Mouse (Mus musculus) hindbrain, embryonic 15.5 days (tissue): ENCODE measurements around the gene Fem1b. TPM values are rescaled to one million over a fixed set of nuclear protein-coding genes. Genes with fewer than 3 reads are reported as not detected.
A peak's percentile ranks its signal among the peaks of the same experiment; 100 is the strongest.

Experiments
- ATAC-seq: fragments of 200-750 bp; cut with Nextera tagmentation; 2 replicates; pipeline ENCODE4 v1.8.0; 2017; ENCODE audit warnings: low read depth, moderate number of reproducible peaks, moderate TSS enrichment; ENCODE audit not compliant: low FRiP score
- H3K27ac ChIP-seq: fragments of 300-500 bp; sonication (generic); replicated peaks from 2 replicates; pipeline ENCODE4 v1.5.1; 2015; ENCODE audit warnings: mild to moderate bottlenecking, inconsistent platforms
- H3K27me3 ChIP-seq: fragments of 300-500 bp; sonication (generic); 2 replicates; pipeline ENCODE4 v1.6.1; 2015; ENCODE audit warnings: control low read depth, inconsistent platforms
- H3K36me3 ChIP-seq: fragments of 300-500 bp; sonication (generic); 2 replicates; pipeline ENCODE4 v1.6.1; 2015; ENCODE audit warnings: control low read depth, inconsistent platforms
- H3K4me1 ChIP-seq: fragments of 300-500 bp; sonication (generic); replicated peaks from 2 replicates; pipeline ENCODE4 v1.6.1; 2015; ENCODE audit warnings: control low read depth, inconsistent platforms
- H3K4me2 ChIP-seq: fragments of 300-500 bp; sonication (generic); 2 replicates; pipeline ENCODE4 v1.6.1; 2015; ENCODE audit warnings: moderate library complexity, mild to moderate bottlenecking, inconsistent platforms
- H3K4me3 ChIP-seq: fragments of 300-500 bp; sonication (generic); 2 replicates; pipeline ENCODE4 v1.5.1; 2015; ENCODE audit warnings: mild to moderate bottlenecking, inconsistent platforms
- H3K9ac ChIP-seq: fragments of 300-500 bp; sonication (generic); 2 replicates; pipeline ENCODE4 v1.6.1; 2015; ENCODE audit warnings: inconsistent platforms
- H3K9me3 ChIP-seq: fragments of 300-500 bp; sonication (generic); 2 replicates; pipeline ENCODE4 v1.6.1; 2016; ENCODE audit warnings: control low read depth, inconsistent platforms
- WGBS: fragments of 180-500 bp; shearing (Covaris S2); methylation state at CpG from one replicate; pipeline ENCODE4 v1.1.7; 2015; 5-methylcytosine and 5-hydroxymethylcytosine counted together
- polyA plus RNA-seq: library from polyadenylated mRNA; unstranded; fragments of >200 nt; fragmentation: Nextera tagmentation; extraction: Ambion mirVana; gene quantifications from 2 replicates; pipeline ENCODE4 v1.2.1, GENCODE M21; 2015

Gene Fem1b
- polyA plus RNA-seq, 1 experiment from 2014 or later, result 53.0 TPM

GRCm38 (mm10) chr9:62767464-62767863 is 44.3 kb downstream of the Fem1b start:
- Histone ChIP-seq H3K27ac (no peak overlapping the region), H3K4me1 (0 out of 2 replicates have a peak, but pooled peaks cover 5% of the 10 kb centered on the region), H3K27me3 (no peaks in the 10 kb centered on the region), H3K4me2 (no peak overlapping the region), H3K9ac (no peak overlapping the region), H3K36me3 (no peaks in the 10 kb centered on the region), H3K4me3 (no peak overlapping the region), H3K9me3 (no peaks in the 10 kb centered on the region)
- ATAC-seq, result no peak
- WGBS, result 70% methylated on average over 17 of the region's 17 CpGs

DNA sequence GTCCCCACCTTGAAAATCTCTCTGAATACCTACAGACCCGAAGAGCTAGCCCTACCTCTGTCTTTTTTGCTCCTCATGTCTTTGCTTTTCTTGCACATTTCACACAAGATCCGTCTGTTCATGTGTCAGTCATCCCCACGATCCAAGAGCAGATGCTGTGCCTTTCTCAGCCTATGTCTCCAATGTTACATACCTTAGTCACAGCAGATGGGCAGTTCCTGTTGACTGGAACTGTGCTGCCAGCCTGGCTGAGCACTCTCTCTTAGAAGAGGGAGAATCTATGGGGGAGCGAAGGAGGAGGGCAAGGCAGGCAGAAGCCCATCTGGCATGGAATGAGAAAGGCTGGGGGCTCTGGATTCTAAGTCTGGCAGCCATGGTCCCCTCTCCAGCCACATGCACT is 46.4 kb downstream of the Fem1b start:
- no peak overlapping the region for H3K4me3 ChIP-seq
- H3K4me2 ChIP-seq, result no peak overlapping the region
- H3K4me1 ChIP-seq, result 0 out of 2 replicates have a peak, but pooled peaks cover 5% of the 10 kb centered on the region
- H3K27me3 ChIP-seq, result no peaks in the 10 kb centered on the region
- H3K9ac ChIP-seq, result no peak overlapping the region
- 0 out of 2 replicates have a peak overlapping the region, but pooled peaks have one; percentile 20 for H3K27ac ChIP-seq
- no peaks in the 10 kb centered on the region for H3K36me3 ChIP-seq
- no peaks in the 10 kb centered on the region for H3K9me3 ChIP-seq
- 70% methylated on average over 4 of the region's 4 CpGs for WGBS
- ATAC-seq, result peak; percentile 27; the same call in 1 of the 2 replicates

DNA sequence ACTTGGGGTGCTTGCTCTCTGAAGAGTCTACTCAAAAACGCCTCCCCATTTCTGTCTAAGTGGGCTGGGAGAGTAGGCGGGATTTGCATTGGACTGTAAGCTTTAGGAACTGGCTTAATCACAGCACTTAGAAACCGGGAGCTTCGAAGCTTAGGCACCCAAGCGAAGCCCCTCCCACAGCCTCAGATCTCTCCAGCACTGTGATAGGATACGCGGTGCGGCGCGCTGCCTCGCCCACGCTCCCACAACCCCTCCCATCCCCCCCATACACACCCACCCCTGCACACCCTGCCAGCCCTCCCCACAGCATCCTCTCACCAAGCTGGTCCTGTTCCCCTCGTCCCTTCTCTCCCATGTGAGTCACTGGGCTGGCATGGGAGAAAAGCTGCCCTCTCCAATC is 48.3 kb downstream of the Fem1b start:
- ATAC-seq, result no peak
- Histone ChIP-seq H3K9me3 (no peaks in the 10 kb centered on the region), H3K27ac (no peak overlapping the region), H3K36me3 (no peaks in the 10 kb centered on the region), H3K4me3 (no peak overlapping the region), H3K4me1 (0 out of 2 replicates have a peak, but pooled peaks cover 5% of the 10 kb centered on the region), H3K4me2 (peak overlapping the region; percentile 40), H3K9ac (no peak overlapping the region), H3K27me3 (no peaks in the 10 kb centered on the region)
- WGBS, result 14% methylated on average over 13 of the region's 13 CpGs

GRCm38 (mm10) chr9:62759601-62760000 is 52.1 kb downstream of the Fem1b start:
- no peak overlapping the region for H3K4me2 ChIP-seq
- 0 out of 2 replicates have a peak, but pooled peaks cover 5% of the 10 kb centered on the region for H3K4me1 ChIP-seq
- ATAC-seq, result no peak
- no peak overlapping the region for H3K27ac ChIP-seq
- H3K4me3 ChIP-seq, result no peak overlapping the region
- no peaks in the 10 kb centered on the region for H3K27me3 ChIP-seq
- no peak overlapping the region for H3K9ac ChIP-seq
- no peaks in the 10 kb centered on the region for H3K9me3 ChIP-seq
- WGBS, result 75% methylated on average over 3 of the region's 3 CpGs
- H3K36me3 ChIP-seq, result no peaks in the 10 kb centered on the region

DNA sequence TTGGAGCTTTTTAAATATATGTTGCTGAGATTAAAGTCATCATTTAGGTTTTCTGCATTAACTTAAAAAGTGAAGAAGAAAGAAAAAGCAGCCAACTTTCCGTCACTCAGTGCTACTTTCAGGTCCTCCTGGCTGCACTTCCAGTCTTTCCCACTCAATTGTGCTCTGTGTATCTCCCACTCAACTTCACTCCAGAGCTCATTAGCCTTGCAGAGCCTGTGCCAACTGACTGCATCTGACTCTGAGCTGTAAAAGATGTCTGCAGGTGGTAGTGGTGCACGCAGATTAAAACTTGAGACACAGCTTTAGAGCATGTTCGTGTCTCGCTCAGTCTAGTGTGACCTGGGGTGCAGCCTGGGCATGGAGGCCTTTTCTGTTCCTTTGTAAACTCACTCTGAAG is 53.4 kb downstream of the Fem1b start:
- Histone ChIP-seq H3K9ac (no peak overlapping the region), H3K27me3 (no peaks in the 10 kb centered on the region), H3K27ac (no peak overlapping the region), H3K4me2 (no peak overlapping the region), H3K4me3 (no peak overlapping the region), H3K4me1 (0 out of 2 replicates have a peak, but pooled peaks cover under 1% of the 10 kb centered on the region), H3K36me3 (no peaks in the 10 kb centered on the region), H3K9me3 (no peaks in the 10 kb centered on the region)
- 63% methylated on average over 4 of the region's 4 CpGs for WGBS
- ATAC-seq, result no peak

DNA sequence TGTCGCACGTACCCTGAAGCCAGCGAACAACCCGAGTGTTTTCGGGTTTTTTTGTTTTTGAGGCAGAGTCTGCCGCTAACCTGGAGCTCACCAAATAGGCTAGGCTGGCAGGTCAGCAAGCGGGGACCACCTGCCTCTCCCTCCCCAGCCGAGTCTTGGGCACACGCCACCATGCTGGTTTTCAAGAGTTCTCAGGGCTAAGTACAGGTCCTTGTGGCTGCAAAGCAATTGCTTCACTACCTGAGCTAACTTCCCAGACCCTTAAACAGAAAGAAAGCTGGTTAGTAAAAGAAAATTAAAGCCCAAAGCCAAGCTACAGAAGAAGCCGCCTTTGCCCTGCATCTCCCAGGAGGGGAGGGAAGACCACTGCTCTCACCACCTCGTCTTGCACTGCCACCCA is 61.4 kb downstream of the Fem1b start:
- no peak overlapping the region for H3K9ac ChIP-seq
- no peak overlapping the region for H3K4me2 ChIP-seq
- H3K27ac ChIP-seq, result no peak overlapping the region
- ATAC-seq, result no peak
- no peak overlapping the region for H3K4me3 ChIP-seq
- no peaks in the 10 kb centered on the region for H3K4me1 ChIP-seq
- 83% methylated on average over 11 of the region's 11 CpGs for WGBS
- no peaks in the 10 kb centered on the region for H3K9me3 ChIP-seq
- no peaks in the 10 kb centered on the region for H3K36me3 ChIP-seq
- no peaks in the 10 kb centered on the region for H3K27me3 ChIP-seq

- no peak overlapping the region for H3K4me3 ChIP-seq
- 68% methylated on average over 6 of the region's 6 CpGs for WGBS
Observed at GRCm38 (mm10) chr9:62749666-62750065, 62.1 kb downstream of the Fem1b start.

DNA sequence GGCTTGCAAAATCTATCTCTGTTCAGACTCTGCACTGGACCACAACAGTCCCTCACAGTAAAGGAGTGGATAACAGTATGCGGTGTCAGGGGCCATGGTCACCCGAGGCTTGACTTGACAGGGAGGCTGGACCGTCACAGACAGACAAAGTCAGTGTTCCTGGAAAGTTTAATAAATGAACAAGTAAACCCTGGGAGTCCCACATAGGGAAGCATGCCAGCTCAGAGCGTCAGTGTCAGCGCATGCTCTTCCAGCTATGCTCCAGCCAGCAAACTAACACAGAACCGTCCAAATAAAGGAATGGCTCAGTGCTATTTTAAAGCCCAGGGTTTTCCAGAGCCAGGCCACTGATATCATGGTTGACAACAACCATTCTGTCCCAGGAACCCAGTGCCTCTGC is 65.1 kb downstream of the Fem1b start:
- H3K4me1 ChIP-seq, result no peaks in the 10 kb centered on the region
- H3K4me3 ChIP-seq, result no peak overlapping the region
- WGBS, result 62% methylated on average over 6 of the region's 6 CpGs
- H3K27ac ChIP-seq, result no peak overlapping the region
- H3K9ac ChIP-seq, result no peak overlapping the region
- no peak overlapping the region for H3K4me2 ChIP-seq
- no peak for ATAC-seq
- H3K36me3 ChIP-seq, result no peaks in the 10 kb centered on the region
- no peaks in the 10 kb centered on the region for H3K9me3 ChIP-seq
- no peaks in the 10 kb centered on the region for H3K27me3 ChIP-seq

More at GRCm38 (mm10) chr9:62749666-62750065, 62.1 kb downstream of the Fem1b start:
- ATAC-seq, result no peak
- Histone ChIP-seq H3K4me2 (no peak overlapping the region), H3K36me3 (no peaks in the 10 kb centered on the region), H3K9ac (no peak overlapping the region), H3K4me1 (no peaks in the 10 kb centered on the region), H3K27me3 (no peaks in the 10 kb centered on the region), H3K27ac (no peak overlapping the region), H3K9me3 (no peaks in the 10 kb centered on the region)

DNA sequence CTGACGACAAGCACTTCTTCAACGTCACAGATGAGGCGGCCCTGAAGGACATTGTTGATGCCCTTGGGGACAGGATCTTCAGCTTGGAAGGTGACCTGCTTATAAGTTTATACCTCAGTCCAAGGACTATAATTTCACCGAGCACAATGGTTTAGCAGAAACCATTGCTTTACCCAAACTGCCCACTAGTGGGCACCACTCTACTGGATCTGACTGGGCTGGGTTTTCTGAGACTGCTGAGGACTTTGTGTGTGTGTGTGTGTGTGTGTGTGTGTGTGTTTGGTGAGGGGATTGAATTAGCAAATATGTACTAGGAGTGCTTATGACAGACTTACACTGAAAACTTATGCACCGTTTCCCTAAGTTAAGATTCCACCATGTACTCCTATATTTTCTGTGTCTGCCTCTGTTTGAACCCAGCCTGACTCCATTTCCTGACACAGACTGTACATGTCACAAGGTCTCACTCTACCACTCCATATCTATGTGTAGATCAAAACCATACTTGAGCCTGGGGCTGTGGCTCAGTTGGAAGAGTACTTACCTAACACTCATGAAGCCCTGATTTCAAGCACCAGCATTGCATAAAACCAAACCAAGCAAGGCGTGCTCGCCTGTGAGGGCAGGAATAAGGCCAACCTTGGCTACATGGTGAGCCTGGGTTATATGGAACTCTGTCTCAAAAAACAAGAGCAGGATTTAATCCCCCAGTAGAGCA is 67.0 kb downstream of the Fem1b start:
- ATAC-seq, result no peak
- H3K4me2 ChIP-seq, result no peak overlapping the region
- H3K9me3 ChIP-seq, result no peaks in the 10 kb centered on the region
- H3K36me3 ChIP-seq, result no peaks in the 10 kb centered on the region
- 51% methylated on average over 7 of the region's 7 CpGs for WGBS
- no peak overlapping the region for H3K27ac ChIP-seq
- H3K4me1 ChIP-seq, result no peaks in the 10 kb centered on the region
- no peaks in the 10 kb centered on the region for H3K27me3 ChIP-seq
- no peak overlapping the region for H3K4me3 ChIP-seq
- no peak overlapping the region for H3K9ac ChIP-seq

Other genes with a start within 250 kb of the Fem1b start
- gene Itga11, start 134.1 kb downstream of the Fem1b start, polyA plus RNA-seq, result 1.4 and 1.5 TPM in 2 replicates
- gene Cln6, start 26.9 kb upstream of the Fem1b start, polyA plus RNA-seq, result 6.2 and 7.0 TPM in 2 replicates
- 15.4 and 19.5 TPM in 2 replicates for gene Calml4, start 46.1 kb upstream of the Fem1b start, polyA plus RNA-seq
- gene Pias1, start 176.0 kb upstream of the Fem1b start, polyA plus RNA-seq, result 54.9 and 56.4 TPM in 2 replicates